Mouse (Mus musculus): ENCODE measurements at regions not wholly inside any gene's neighbourhood (a gene's known extent, or its start where the extent isn't known, plus 50 kb on each side); places are given as distances from the start of the nearest gene placed in this dataset.

- no peak for DNase-seq (ENCODE audit: low spot score)
These were observed 95.0 kb upstream of the Supt20 start for GRCm38 (mm10) chr3:54597326-54598274.

- no peak for DNase-seq (ENCODE audit: low spot score)
These were observed 94.3 kb upstream of the Supt20 start for GRCm38 (mm10) chr3:54598296-54598695.

GRCm38 (mm10) chr3:54604705-54605379, 87.8 kb upstream of the Supt20 start:
- no peak for DNase-seq (ENCODE audit: low spot score)

- DNase-seq (ENCODE audit: low spot score): no peak
These were observed 81.1 kb upstream of the Supt20 start for GRCm38 (mm10) chr3:54611431-54611990.

GRCm38 (mm10) chr3:54613845-54614244, 78.8 kb upstream of the Supt20 start:
- no peak for DNase-seq (ENCODE audit: low spot score)

GRCm38 (mm10) chr3:54617298-54617697, 75.3 kb upstream of the Supt20 start:
- DNase-seq (ENCODE audit: low spot score): no peak

- no peak for DNase-seq (ENCODE audit: low spot score)
These were observed 74.3 kb upstream of the Supt20 start for GRCm38 (mm10) chr3:54618286-54618685.

GRCm38 (mm10) chr3:54630254-54630653, 62.4 kb upstream of the Supt20 start:
- no peak for DNase-seq (ENCODE audit: low spot score)

- no peak for DNase-seq (ENCODE audit: low spot score)
These were observed 59.9 kb upstream of the Supt20 start for GRCm38 (mm10) chr3:54632731-54633130.

- no peak for DNase-seq (ENCODE audit: low spot score)
These were observed 59.2 kb upstream of the Supt20 start for GRCm38 (mm10) chr3:54633446-54633845.

GRCm38 (mm10) chr3:54634456-54634855, 58.2 kb upstream of the Supt20 start:
- DNase-seq (ENCODE audit: low spot score): no peak
